Mouse (Mus musculus): Measurements from ENCODE around the gene Obsl1.

DNA sequence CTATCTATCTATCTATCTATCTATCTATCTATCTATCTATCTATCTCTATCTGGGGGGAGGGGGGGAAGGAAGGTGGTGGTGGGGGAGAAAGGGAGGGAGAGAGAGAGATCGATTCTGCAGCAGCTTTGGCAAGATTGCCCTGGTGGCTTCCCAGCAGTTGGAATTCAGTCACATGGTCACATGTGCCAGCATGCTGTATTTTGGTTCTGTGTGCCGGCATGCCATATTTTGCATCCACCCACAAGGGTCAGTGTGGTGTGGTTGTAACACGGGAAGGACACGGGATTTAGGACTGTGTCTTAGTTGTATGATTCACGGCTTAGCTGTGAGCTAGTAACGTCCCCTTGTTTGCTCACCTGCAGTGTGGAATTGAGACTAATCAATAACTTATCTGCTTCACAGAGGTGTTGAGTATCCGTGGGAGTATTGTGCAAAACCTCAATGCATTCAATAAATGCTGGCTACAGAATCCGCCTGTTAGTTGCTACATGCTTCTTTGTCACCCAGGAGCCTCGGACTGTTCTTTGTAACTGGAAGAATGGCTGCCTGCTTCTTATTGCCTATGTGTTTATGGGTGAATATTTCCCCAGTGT lies 32.4 kb upstream of the Obsl1 start:
- no peak for TF ChIP-seq POLR2A (IDR thresholded peaks at IDR 0.05; ENCODE audit: low read depth, low read length)
- TF ChIP-seq CTCF (conservative IDR thresholded peaks at IDR 0.05; ENCODE audit: insufficient read depth, insufficient read length, low read depth, low read length): no peak
